Mouse (Mus musculus) hindbrain, embryonic 13.5 days (tissue): ENCODE measurements around the gene Prss32. TPM values are rescaled to one million over a fixed set of nuclear protein-coding genes. Genes with fewer than 3 reads are reported as not detected.

Source experiments
- microRNA-seq: library from miRNA; unstranded; fragments of <30 nt; microRNA quantifications from one replicate; pipeline ENCODE4, GENCODE M21; 2016
- polyA plus RNA-seq: library from polyadenylated mRNA; unstranded; fragments of >200 nt; fragmentation: Nextera tagmentation; extraction: Ambion mirVana; gene quantifications from 2 replicates; pipeline ENCODE4 v1.2.1, GENCODE M21; 2015

Gene Prss32
- polyA plus RNA-seq, 1 experiment from 2014 or later: not detected

Small RNA genes lying within 50 kb of the gene (microRNA-seq; reads per million reads assigned to microRNA genes)
- 1.4 reads per million for gene Mir5125

Other genes starting within 250 kb of the Prss32 start
- gene Zfp13, start 244.4 kb upstream of the Prss32 start, polyA plus RNA-seq: 28.2 and 28.3 TPM in 2 replicates
- 0.13 and 0.22 TPM in 2 replicates for gene Zscan10, start 243.0 kb upstream of the Prss32 start, polyA plus RNA-seq
- 1.2 and 1.7 TPM in 2 replicates for gene Mmp25, start 198.6 kb upstream of the Prss32 start, polyA plus RNA-seq
- 0.10 TPM in 1 of 2 replicates, not detected in the other for gene Bicdl2, start 183.3 kb upstream of the Prss32 start, polyA plus RNA-seq
- gene Hcfc1r1, start 170.3 kb upstream of the Prss32 start, polyA plus RNA-seq: 108 and 109 TPM in 2 replicates
- gene Thoc6, start 170.0 kb upstream of the Prss32 start, polyA plus RNA-seq: 47.2 and 50.2 TPM in 2 replicates
- gene Tnfrsf12a, start 166.4 kb upstream of the Prss32 start, polyA plus RNA-seq: 2.7 and 3.4 TPM in 2 replicates
- 0.61 and 0.85 TPM in 2 replicates for gene Cldn6, start 164.6 kb upstream of the Prss32 start, polyA plus RNA-seq
- 1.4 and 2.5 TPM in 2 replicates for gene Cldn9, start 159.8 kb upstream of the Prss32 start, polyA plus RNA-seq
- gene 1520401A03Rik, start 121.1 kb upstream of the Prss32 start, polyA plus RNA-seq: 0.06 and 0.27 TPM in 2 replicates
- gene Pkmyt1, start 117.5 kb upstream of the Prss32 start, polyA plus RNA-seq: 18.0 and 18.8 TPM in 2 replicates
- 54.3 and 58.2 TPM in 2 replicates for gene Paqr4, start 103.0 kb upstream of the Prss32 start, polyA plus RNA-seq
- 0.55 and 0.83 TPM in 2 replicates for gene Kremen2, start 98.0 kb upstream of the Prss32 start, polyA plus RNA-seq
- 224 and 228 TPM in 2 replicates for gene Flywch1, start 72.3 kb upstream of the Prss32 start, polyA plus RNA-seq
- 68.1 and 79.0 TPM in 2 replicates for gene Flywch2, start 57.8 kb upstream of the Prss32 start, polyA plus RNA-seq
- 583 TPM in 2 replicates for gene Srrm2, start 53.3 kb upstream of the Prss32 start, polyA plus RNA-seq
- 1,330 and 1,360 TPM in 2 replicates for gene Elob, start 14.7 kb upstream of the Prss32 start, polyA plus RNA-seq
- gene Prss33, start 7.8 kb upstream of the Prss32 start, polyA plus RNA-seq: 0.30 TPM in 2 replicates
- 0.86 and 0.98 TPM in 2 replicates for gene Prss41, start 317 bp downstream of the Prss32 start, polyA plus RNA-seq
- gene Prss21, start 24.2 kb downstream of the Prss32 start, polyA plus RNA-seq: not detected in 2 replicates
- gene Dcpp1, start 37.0 kb downstream of the Prss32 start, polyA plus RNA-seq: not detected in 2 replicates
- not detected in 2 replicates for gene Dcpp2, start 37.0 kb downstream of the Prss32 start, polyA plus RNA-seq
- not detected in 2 replicates for gene Dcpp3, start 73.6 kb downstream of the Prss32 start, polyA plus RNA-seq
- not detected in 2 replicates for gene Sbp, start 97.8 kb downstream of the Prss32 start, polyA plus RNA-seq
- gene Sbpl, start 111.4 kb downstream of the Prss32 start, polyA plus RNA-seq: not detected in 2 replicates
- not detected in 2 replicates for gene Prss30, start 136.7 kb downstream of the Prss32 start, polyA plus RNA-seq
- gene Prss22, start 154.2 kb downstream of the Prss32 start, polyA plus RNA-seq: not detected in 2 replicates
- 0.26 and 0.48 TPM in 2 replicates for gene Prss27, start 194.3 kb downstream of the Prss32 start, polyA plus RNA-seq
- 82.3 and 85.7 TPM in 2 replicates for gene Kctd5, start 229.6 kb downstream of the Prss32 start, polyA plus RNA-seq